Mouse (Mus musculus): ENCODE measurements around the gene Tspan9.

Gene Tspan9

DNA sequence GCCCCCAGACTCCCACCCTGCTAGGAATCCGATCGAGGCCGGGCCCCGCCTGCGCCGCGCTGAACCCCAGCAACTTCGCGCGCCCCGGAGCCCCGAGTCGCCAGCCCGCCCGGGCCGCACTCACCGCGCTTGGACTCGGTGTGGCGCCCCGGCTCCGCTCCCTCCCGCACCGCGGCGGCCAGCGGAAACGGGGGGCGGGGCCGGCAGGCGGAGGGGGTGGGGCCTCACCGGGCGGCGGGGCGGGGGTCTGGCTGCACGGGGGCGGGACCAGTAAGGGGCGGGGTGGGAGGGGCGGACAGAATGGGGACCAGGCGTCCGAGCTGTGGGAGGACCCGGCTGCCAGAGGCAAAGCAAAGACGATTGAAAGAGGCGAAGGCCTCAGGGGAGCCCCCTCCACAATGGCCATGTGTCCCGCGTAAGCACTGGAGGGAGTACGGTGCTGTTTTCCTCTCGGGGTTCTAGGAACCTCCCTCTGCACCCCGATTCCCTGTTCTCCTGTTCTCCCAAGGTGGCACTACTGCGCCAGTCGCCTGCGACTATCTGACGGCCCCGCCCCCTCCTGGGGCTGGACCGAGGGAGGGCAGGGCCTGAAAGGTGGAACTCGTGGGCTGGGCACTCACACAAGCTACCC is at the start of gene Tspan9:
Gene Tspan9, minus strand, starts transcription at position 205 of the 631 bp plus-strand sequence.
- Histone ChIP-seq H3K27me3 (ENCODE audit: control insufficient read depth, insufficient read depth, low read length, poor library complexity, severe bottlenecking) (0 out of 2 replicates have a peak, but pooled peaks cover 2% of the 10 kb centered on the region), H3K36me3 (ENCODE audit: control insufficient read depth, insufficient read depth, low read length, poor library complexity, severe bottlenecking) (no peaks in the 10 kb centered on the region)
- peak; percentile 34 for DNase-seq (ENCODE audit: low read depth, low spot score)

GRCm38 (mm10) chr6:128183521-128183920 is 40.1 kb upstream of the Tspan9 start:
- DNase-seq (ENCODE audit: low read depth, low spot score) = no peak
- Histone ChIP-seq H3K36me3 (ENCODE audit: control insufficient read depth, insufficient read depth, low read length, poor library complexity, severe bottlenecking) (no peaks in the 10 kb centered on the region), H3K27me3 (ENCODE audit: control insufficient read depth, insufficient read depth, low read length, poor library complexity, severe bottlenecking) (no peaks in the 10 kb centered on the region)

- no peaks in the 10 kb centered on the region for H3K36me3 ChIP-seq (ENCODE audit: control insufficient read depth, insufficient read depth, low read length, poor library complexity, severe bottlenecking)
- H3K27me3 ChIP-seq (ENCODE audit: control insufficient read depth, insufficient read depth, low read length, poor library complexity, severe bottlenecking) = no peaks in the 10 kb centered on the region
Measured at GRCm38 (mm10) chr6:128181176-128181575, 37.8 kb upstream of the Tspan9 start.

GRCm38 (mm10) chr6:128179651-128180050 is 36.3 kb upstream of the Tspan9 start:
- H3K36me3 ChIP-seq (ENCODE audit: control insufficient read depth, insufficient read depth, low read length, poor library complexity, severe bottlenecking) = no peaks in the 10 kb centered on the region
- DNase-seq (ENCODE audit: low read depth, low spot score) = no peak
- H3K27me3 ChIP-seq (ENCODE audit: control insufficient read depth, insufficient read depth, low read length, poor library complexity, severe bottlenecking) = no peaks in the 10 kb centered on the region

More at GRCm38 (mm10) chr6:128181176-128181575, 37.8 kb upstream of the Tspan9 start:
- DNase-seq (ENCODE audit: low read depth, low spot score) = no peak

- no peak for DNase-seq (ENCODE audit: low read depth, low spot score)
- H3K36me3 ChIP-seq (ENCODE audit: control insufficient read depth, insufficient read depth, low read length, poor library complexity, severe bottlenecking) = no peaks in the 10 kb centered on the region
Measured at GRCm38 (mm10) chr6:128179247-128179646, 35.9 kb upstream of the Tspan9 start.

DNA sequence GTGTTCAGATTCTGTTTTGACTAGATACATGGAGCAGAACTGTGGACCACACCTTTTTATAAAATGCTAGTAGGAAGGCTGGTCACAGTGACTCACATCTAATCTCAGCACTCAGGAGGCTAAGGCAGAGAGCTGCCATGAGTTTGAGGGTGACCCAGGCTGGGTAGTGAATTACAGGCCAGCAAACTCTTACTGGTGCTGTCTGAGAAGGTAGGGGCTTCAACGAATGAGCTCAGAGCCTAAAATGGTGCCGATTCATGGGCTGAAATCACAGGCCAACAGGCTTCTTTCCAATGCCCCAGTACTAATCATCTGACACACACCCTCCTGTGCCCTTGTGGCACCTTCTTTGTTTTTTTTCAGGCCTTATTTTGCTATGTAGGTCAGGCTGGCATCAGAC is 35.3 kb upstream of the Tspan9 start:
- Histone ChIP-seq H3K27me3 (ENCODE audit: control insufficient read depth, insufficient read depth, low read length, poor library complexity, severe bottlenecking) (no peaks in the 10 kb centered on the region), H3K36me3 (ENCODE audit: control insufficient read depth, insufficient read depth, low read length, poor library complexity, severe bottlenecking) (no peaks in the 10 kb centered on the region)
- DNase-seq (ENCODE audit: low read depth, low spot score) = no peak

More at GRCm38 (mm10) chr6:128179247-128179646, 35.9 kb upstream of the Tspan9 start:
- no peaks in the 10 kb centered on the region for H3K27me3 ChIP-seq (ENCODE audit: control insufficient read depth, insufficient read depth, low read length, poor library complexity, severe bottlenecking)

DNA sequence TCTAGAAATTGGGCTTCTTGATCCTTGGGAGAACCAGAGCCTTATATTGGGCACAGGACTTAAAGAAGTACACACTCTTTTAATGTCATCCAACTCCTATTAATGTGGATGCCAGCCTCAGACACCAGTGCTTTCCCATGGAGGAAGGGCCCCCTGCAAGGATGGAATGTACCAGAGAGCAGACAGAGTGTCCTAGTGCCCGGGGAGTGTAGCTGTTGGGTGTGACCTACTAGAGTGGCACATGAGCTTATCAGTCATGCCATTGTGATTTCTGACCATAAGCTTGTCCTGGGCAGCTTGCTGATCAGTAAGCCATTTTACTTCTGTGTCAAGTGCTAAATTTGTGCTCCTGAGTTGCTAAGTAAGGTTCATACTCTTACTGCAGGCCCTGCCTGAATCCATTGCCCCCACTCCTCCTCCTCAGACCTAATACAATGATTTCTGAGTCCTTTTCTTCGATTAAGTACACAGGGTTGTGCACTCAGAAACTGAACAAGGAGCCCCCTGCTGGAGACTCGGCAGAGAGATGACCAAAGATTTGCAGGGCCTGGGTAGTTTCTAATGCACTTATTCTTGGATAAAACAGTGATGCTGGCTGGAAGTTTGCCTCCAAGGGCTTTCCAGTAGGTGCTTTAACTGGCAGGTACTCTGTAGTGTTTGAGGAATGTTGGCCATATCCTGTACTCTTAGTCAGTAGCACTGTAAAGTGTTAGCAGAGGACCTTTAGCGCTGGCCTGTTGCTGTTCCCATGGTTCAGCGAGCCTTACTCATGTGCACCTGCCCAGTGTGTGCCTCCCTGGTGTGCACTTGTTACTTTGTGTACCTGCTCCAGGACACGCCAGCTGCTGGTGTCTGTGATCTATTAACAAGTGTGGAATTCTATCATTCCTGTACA is 25.6 kb upstream of the Tspan9 start:
- Histone ChIP-seq H3K36me3 (ENCODE audit: control insufficient read depth, insufficient read depth, low read length, poor library complexity, severe bottlenecking) (no peaks in the 10 kb centered on the region), H3K27me3 (ENCODE audit: control insufficient read depth, insufficient read depth, low read length, poor library complexity, severe bottlenecking) (no peaks in the 10 kb centered on the region)
- DNase-seq (ENCODE audit: low read depth, low spot score) = no peak

- no peak for DNase-seq (ENCODE audit: low read depth, low spot score)
- H3K36me3 ChIP-seq (ENCODE audit: control insufficient read depth, insufficient read depth, low read length, poor library complexity, severe bottlenecking) = no peaks in the 10 kb centered on the region
- no peaks in the 10 kb centered on the region for H3K27me3 ChIP-seq (ENCODE audit: control insufficient read depth, insufficient read depth, low read length, poor library complexity, severe bottlenecking)
Measured at GRCm38 (mm10) chr6:128165564-128165963, 22.2 kb upstream of the Tspan9 start.

- no peaks in the 10 kb centered on the region for H3K36me3 ChIP-seq (ENCODE audit: control insufficient read depth, insufficient read depth, low read length, poor library complexity, severe bottlenecking)
Measured at GRCm38 (mm10) chr6:128164632-128165031, 21.2 kb upstream of the Tspan9 start.

DNA sequence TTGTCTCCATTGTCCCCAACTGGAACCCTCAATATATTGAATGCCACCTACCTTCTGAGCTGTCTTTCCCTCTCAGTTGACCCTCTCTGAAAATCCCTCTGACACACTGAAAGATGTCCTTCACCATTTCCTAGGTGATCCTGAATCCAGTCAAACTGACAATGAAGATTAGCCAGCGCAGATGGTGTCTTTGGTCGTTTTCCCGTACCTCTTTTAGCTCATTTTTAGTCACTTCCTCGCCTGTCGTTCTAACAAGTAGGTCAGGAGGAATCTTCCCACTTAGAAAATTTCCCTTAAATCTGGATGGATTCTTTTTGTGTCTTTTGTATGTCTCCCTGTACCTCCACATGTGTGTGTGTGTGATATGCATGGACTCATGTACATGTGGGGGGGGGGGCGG is 15.7 kb upstream of the Tspan9 start:
- no peaks in the 10 kb centered on the region for H3K36me3 ChIP-seq (ENCODE audit: control insufficient read depth, insufficient read depth, low read length, poor library complexity, severe bottlenecking)
- H3K27me3 ChIP-seq (ENCODE audit: control insufficient read depth, insufficient read depth, low read length, poor library complexity, severe bottlenecking) = no peaks in the 10 kb centered on the region
- DNase-seq (ENCODE audit: low read depth, low spot score) = no peak

More at GRCm38 (mm10) chr6:128164632-128165031, 21.2 kb upstream of the Tspan9 start:
- no peaks in the 10 kb centered on the region for H3K27me3 ChIP-seq (ENCODE audit: control insufficient read depth, insufficient read depth, low read length, poor library complexity, severe bottlenecking)
- no peak for DNase-seq (ENCODE audit: low read depth, low spot score)

GRCm38 (mm10) chr6:128158031-128158430 is 14.6 kb upstream of the Tspan9 start:
- Histone ChIP-seq H3K27me3 (ENCODE audit: control insufficient read depth, insufficient read depth, low read length, poor library complexity, severe bottlenecking) (no peaks in the 10 kb centered on the region), H3K36me3 (ENCODE audit: control insufficient read depth, insufficient read depth, low read length, poor library complexity, severe bottlenecking) (no peaks in the 10 kb centered on the region)
- no peak for DNase-seq (ENCODE audit: low read depth, low spot score)

DNA sequence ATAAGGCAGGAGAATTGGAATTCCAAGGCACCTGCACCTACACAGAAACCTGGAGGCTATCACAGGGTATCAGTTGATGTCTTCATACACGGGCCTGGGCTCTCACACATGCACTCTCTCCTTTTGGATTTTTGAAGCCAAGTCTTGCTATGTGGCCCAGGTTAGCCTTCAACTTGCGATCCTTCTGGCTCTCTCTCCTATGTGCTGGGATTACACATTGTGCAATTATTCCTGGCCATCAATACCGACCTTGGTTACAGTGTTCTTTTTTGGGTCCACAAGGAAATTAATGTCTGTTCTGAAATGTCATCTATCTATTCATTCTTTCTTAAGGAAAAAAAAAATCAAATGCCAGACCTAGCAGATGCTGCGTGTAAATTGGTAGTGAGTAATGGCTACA is 13.1 kb upstream of the Tspan9 start:
- DNase-seq (ENCODE audit: low read depth, low spot score) = no peak
- H3K27me3 ChIP-seq (ENCODE audit: control insufficient read depth, insufficient read depth, low read length, poor library complexity, severe bottlenecking) = no peaks in the 10 kb centered on the region
- no peaks in the 10 kb centered on the region for H3K36me3 ChIP-seq (ENCODE audit: control insufficient read depth, insufficient read depth, low read length, poor library complexity, severe bottlenecking)

GRCm38 (mm10) chr6:128155935-128156334 is 12.5 kb upstream of the Tspan9 start:
- no peak for DNase-seq (ENCODE audit: low read depth, low spot score)
- H3K36me3 ChIP-seq (ENCODE audit: control insufficient read depth, insufficient read depth, low read length, poor library complexity, severe bottlenecking) = no peaks in the 10 kb centered on the region

DNA sequence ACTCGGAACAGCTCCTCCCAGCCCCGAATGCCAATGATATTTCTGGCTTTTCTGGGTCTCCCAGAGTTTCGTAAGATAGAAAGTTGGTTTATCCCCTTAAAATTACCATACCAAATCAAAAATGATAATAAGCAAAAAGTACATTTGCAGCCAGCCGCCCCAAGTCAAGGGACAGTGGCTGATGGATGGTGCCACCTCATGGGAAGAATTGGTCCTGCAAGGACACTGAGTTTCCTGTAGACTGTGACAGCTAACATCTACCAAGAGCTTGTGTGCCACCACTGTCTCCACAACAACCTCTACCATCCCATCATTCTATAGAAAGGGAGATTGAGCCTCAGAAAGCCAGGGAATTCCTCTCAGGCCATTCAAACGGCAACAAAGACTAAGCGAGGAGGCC is 2.4 kb upstream of the Tspan9 start:
- no peaks in the 10 kb centered on the region for H3K36me3 ChIP-seq (ENCODE audit: control insufficient read depth, insufficient read depth, low read length, poor library complexity, severe bottlenecking)
- no peak for DNase-seq (ENCODE audit: low read depth, low spot score)
- H3K27me3 ChIP-seq (ENCODE audit: control insufficient read depth, insufficient read depth, low read length, poor library complexity, severe bottlenecking) = 0 out of 2 replicates have a peak, but pooled peaks cover 2% of the 10 kb centered on the region

More at GRCm38 (mm10) chr6:128155935-128156334, 12.5 kb upstream of the Tspan9 start:
- no peaks in the 10 kb centered on the region for H3K27me3 ChIP-seq (ENCODE audit: control insufficient read depth, insufficient read depth, low read length, poor library complexity, severe bottlenecking)

Data from splenic B cell, adult 2 months (primary cell).